Mouse (Mus musculus) right cerebral cortex, postnatal 36 days (tissue): ENCODE data around the gene Sept9.

ENCODE experiments used
- DNase-seq, 2 experiments: peaks; one replicate each; pipeline ENCODE4 v3.0.0; 2022; ENCODE audit warnings: low spot score in 2 of 2, mixed read lengths in 1 of 2

Gene Sept9

DNA sequence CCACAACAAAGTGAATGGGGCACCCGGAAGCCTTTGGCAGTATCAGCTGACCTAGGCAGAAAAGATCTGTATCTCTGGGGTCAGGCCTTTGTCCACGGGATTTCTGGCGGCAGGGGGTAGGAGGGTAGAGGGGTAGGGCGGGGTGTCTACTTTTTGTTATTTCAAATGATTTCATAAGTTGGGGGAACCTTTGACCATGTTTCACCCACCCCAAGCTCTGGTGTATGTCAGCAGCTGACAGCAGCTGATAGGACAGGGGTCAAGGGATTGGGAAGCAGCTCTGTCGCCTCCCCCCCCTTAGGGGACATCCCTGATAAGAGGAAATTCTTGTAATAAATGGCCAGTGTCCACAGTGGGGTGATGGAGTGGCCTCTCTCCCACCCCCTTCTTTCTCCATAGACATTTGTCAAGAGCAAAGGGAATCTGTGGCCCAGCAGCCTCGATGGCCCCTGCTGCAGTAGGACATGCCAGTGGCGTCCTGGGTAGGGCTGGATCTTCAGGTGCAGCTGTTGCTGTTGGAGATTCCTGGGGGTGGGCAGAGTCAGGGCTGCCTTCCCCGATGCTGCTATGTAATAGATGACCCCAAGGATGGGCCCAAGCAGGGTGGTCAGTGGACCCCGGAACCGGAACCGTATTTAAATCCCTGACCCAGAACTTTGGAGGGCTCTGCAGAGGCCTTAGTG lies 145.0 kb downstream of the Sept9 start:
- no peak for DNase-seq

- DNase-seq, result no peak
Measured at GRCm38 (mm10) chr11:117345022-117345765, 145.7 kb downstream of the Sept9 start.

- no peak for DNase-seq
Measured at GRCm38 (mm10) chr11:117347256-117347655, 147.8 kb downstream of the Sept9 start.

- DNase-seq, result no peak
Measured at GRCm38 (mm10) chr11:117348429-117349103, 149.1 kb downstream of the Sept9 start.

DNA sequence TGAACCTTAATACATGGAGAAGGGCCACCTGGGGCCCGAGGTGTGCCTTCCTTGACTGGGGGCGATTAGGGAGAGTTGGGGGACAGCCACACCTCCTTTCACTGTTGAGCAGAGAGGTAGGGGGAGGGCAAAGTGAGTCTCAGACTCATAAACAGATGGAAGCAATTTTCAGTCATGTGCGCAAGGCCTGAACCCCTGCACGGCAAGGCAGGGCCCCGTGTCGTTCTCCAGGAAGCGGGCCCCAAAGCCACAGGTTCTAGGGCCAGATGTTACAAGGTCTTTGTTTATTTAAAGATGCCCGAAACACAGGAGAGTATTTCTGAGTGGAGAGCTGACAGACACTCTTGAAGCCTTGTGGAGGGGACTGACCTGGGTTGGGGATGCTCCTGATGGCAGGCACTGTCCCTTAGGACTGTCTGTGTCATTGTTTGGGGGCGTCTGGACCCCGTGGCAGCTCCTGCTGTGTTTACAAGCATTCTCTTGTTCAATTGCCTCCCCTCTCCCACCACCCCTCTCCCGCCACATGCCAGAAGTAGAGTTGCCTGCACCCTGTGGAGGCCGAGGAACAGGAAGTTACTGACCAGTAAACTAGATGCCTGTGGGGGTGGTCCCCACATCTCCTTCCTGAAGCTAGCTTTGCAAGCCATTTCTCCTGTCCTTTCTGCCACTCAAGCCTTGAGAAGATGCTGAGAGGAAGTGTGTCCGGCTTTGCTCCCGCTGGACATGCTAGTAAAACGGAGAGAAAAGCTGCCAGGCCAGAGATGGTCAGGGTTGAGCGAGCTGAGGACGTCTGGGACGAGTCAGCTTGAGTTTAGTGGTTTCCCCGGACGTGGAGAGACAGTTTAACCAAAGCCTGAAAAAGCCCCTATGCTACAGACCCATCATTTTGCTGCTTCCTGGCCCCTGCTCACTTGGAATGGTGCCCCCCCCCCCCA lies 150.2 kb downstream of the Sept9 start:
- DNase-seq, result no peak

- DNase-seq, result no peak
Measured at GRCm38 (mm10) chr11:117350462-117351222, 151.2 kb downstream of the Sept9 start.

DNA sequence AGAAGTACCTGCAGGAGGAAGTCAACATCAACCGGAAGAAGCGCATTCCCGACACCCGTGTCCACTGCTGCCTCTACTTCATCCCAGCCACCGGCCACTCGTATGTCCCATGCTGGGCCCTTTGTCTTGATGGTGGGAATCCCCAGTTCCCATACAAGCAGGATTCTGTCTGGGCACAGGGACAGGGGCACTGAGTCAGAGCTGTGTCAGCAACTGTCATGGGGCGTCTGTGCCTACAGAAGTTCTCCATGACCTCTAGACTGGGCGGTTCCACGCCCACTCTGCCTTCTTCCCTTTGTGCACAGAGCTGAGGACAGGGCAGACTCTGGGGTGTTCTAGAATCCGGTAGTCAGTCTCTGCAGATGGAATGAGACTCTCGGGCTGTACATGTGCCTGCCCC lies 153.7 kb downstream of the Sept9 start:
- no peak for DNase-seq

DNA sequence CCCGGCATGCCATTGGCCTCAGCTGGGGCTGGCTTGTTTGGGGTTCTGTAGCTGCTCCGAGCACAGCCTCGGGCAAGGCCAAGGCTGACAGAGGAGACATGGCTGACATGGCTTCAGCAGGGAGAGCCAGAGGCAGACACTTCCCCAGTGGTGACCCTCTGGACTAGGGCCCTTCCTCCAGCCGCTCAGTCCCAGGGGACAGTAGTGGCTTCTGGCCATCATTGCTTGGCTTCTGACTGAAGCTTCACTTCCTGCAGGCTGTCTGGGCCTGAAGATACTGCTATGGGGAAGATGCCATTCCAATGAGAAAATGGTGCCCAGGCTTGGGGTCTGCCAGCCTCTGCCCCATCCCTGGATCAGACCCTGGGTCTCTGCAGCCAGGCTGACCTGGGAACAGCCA lies 154.6 kb downstream of the Sept9 start:
- no peak for DNase-seq

GRCm38 (mm10) chr11:117356937-117357336 lies 157.5 kb downstream of the Sept9 start:
- DNase-seq, result no peak

GRCm38 (mm10) chr11:117357916-117358639 lies 158.6 kb downstream of the Sept9 start:
- peak; percentile 83 to 85 for DNase-seq

- no peak for DNase-seq
Measured at GRCm38 (mm10) chr11:117359161-117359560, 159.7 kb downstream of the Sept9 start.

DNA sequence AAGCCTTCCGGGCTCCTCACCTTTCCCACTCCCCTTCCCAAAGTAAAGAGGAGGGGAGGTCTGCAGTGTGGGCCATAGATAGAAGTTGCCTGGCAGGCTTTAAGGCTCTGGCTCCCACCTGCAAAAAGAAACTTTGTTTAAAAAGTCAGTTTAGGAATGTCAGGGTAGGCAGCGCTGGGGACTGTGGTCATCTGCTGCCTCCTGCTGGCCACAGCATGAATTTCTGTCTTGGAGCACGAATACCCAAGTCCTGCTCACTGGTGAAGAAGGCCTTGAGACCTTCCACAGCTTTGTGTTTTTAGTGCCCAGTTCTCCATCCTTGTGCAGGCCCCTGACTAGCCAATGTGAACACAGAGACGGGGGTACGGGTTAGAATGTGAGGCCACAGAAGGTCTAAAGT lies 160.4 kb downstream of the Sept9 start:
- DNase-seq, result peak; percentile 32 to 40

DNA sequence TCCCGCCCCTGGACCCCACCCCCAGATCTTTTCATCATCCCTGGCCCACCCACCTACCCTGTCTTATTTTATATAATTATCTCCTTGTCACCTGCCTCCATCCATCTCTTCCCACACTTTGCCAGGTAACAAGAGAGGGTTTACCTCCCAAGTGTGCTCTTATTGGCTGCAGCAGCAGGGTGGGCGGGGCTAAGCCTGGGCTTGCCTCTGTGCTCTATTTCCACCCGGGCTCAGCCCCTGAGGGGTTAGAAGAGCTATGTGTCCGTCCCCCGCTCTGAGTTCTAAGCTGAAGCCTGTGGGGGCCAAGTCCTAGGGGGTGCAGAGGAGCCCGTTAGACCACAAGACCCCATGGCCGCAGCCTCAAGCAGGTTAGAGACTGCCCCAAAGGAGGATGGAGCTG lies 161.1 kb downstream of the Sept9 start:
- DNase-seq, result no peak

DNA sequence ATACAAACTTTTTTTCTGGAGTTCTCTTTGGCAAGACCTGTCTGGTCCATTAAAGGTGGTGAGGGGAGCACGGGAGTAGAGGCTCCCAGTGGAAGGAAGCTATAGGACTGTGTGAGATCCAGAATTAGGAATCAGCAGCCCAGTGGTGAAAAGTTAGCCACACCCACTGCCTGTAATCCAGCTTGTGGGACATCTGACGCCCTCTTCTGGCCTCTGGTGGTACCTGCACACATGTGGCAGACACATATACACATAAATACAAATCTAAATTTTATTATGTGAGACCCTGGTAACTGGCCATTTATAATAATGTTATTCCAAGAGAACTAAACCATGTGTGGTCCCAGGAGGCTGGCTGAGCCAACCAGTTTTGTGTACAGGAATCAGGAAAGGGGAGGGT lies 162.8 kb downstream of the Sept9 start:
- no peak for DNase-seq

DNA sequence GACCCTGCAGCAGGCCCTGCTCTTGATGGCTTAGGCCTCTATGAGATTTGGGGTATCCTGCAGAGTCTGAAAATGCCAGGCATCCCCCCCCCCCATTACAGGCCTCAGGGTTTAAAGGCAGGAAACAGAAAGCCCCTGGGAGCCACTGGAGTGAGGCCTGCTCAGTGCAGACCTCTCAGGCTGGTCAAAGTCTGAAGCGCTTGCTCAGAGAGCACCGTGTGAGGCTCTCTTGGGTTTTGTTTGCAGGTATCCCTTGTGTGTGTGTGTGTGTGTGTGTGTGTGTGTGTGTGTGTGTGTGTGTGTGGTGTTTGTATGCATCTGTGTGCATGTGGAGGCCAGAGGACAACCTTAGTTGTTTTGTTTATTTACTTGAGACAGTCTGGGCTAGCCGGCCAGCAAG lies 164.5 kb downstream of the Sept9 start:
- no peak for DNase-seq

DNA sequence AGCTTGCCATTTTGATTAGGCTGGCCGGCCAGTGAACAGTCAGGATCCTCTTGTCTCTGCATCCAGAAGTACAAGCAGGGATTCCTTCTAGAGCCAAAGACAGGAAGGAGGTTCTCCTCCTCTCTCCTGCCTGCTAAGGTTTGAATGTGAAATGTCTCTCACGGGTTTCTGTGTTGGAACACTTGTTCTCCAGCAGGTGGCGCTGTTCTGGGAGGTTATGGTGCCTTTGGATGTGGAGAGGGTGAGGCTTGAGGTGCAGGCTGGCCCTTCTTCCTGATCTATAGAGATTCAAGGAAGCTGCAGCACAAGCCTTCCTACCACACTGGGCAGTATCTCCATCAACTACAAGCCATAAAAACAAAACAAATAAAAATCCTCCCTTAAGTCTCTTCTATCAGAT lies 167.0 kb downstream of the Sept9 start:
- DNase-seq, result no peak

- no peak for DNase-seq
Measured at GRCm38 (mm10) chr11:117366861-117367357, 167.4 kb downstream of the Sept9 start.

- no peak for DNase-seq
Measured at GRCm38 (mm10) chr11:117367937-117368336, 168.5 kb downstream of the Sept9 start.

DNA sequence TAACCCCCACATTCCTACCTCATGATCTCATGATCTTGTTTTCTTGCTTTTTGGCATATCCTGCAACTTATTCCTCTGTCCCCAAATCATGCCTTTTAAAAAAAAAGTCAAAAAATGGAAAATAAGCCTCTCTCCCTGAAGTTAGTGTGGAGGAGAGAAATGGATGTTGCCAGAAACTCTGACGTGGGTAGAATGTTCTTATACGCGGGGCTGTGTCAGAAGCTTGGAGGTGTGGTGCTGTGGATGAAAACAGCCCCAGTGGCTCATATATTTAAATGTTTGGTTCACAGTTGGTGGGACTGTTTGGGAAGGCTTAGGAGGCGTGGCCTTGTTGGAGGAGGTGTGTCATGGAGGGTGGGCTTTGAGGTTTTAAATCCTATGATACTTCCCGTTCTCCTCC lies 169.9 kb downstream of the Sept9 start:
- DNase-seq, result no peak

DNA sequence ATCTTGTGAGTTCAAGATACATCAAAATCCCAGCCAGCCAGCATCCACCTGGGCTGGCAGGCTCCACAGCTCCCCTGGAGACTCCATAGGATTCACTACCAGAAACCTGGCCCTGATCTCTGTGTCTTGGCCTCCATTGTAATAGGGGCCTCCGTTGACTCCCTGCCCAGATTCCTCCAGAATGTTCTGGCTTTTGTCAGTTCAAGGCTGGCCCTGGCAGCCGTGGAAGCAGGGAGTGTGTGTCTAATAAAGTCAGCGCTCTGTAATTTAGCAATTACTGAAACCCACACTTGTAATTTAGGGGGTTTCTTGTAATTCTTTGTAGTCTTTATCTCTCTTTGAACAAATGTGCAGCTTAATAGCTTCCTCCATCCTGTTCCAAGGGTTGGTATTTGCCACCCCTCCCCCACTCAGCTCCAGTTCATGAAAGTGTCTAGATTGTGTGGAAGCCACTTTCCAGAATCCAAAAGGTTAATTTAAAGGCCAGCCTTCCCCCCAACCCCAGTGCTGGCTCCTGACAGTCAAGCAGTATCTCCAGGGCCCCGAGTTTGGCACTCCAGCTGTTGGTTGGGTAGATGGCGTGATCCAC lies 170.9 kb downstream of the Sept9 start:
- DNase-seq, result no peak
